In genomic region chr5:134545242-134545629, GRCm38 (mm10) we compare ENCODE assay signal across 16 mouse cellular contexts. TPM values are rescaled to one million over a fixed set of nuclear protein-coding genes. Genes with fewer than 3 reads are reported as not detected.
A peak's percentile ranks its signal among the peaks of the same experiment; 100 is the strongest.
DNase-seq lines count a peak whose midpoint lies in the region; ATAC-seq and TF ChIP-seq lines count a peak whose summit lies in the region.
"Had no signal": no experiment of that assay in that cellular context is flagged by ENCODE, and none has a peak within 500 bp of the region (broad histone marks: within the 10 kb centered on the region; RNA-seq: fewer than 3 reads in every experiment).

No protein-coding gene starts in this region.

- 0 out of 2 replicates have a peak, but pooled peaks have one; percentile 23 for ATAC-seq in common myeloid progenitor, adult 5-6 weeks (replicated peaks; ENCODE audit: low read depth, poor library complexity, severe bottlenecking)
- ATAC-seq: activated CD4-positive, CD25-positive, alpha-beta regulatory T cell, adult 4 months had no signal

- no peak overlapping the region for H3K4me3 ChIP-seq in layer of hippocampus, adult 2 months
- H3K4me3 ChIP-seq: embryonic facial prominence, embryonic 13.5 days; limb, embryonic 10.5 days had no signal

- H3K27ac ChIP-seq in layer of hippocampus, adult 2 months = peak overlapping the region; percentile 59; the same call in 1 of the 2 replicates
- H3K27ac ChIP-seq: embryonic facial prominence, embryonic 13.5 days; hindbrain, embryonic 14.5 days; limb, embryonic 10.5 days had no signal

- DNase-seq in adrenal gland, postnatal 14 days = peak; percentile 26
- no peak for DNase-seq in adrenal gland, adult 18-20 months (ENCODE audit: low spot score in 2 of 2)
- no peak for DNase-seq in layer of hippocampus, adult 2 months (ENCODE audit: low spot score in 2 of 2)
- no peak for DNase-seq in layer of hippocampus, postnatal 14 days (ENCODE audit: low spot score in 2 of 2)
- peak; percentile 17 for DNase-seq in CD4-positive helper T cell, adult 2 months (ENCODE audit: low read depth, low spot score)
- no peak for DNase-seq in urinary bladder, postnatal 25 days (ENCODE audit: low spot score)
- no peak for DNase-seq in layer of hippocampus, adult 11-12 months (ENCODE audit: low spot score)
- DNase-seq: heart, adult 11 months; spleen, adult 18-20 months had no signal

- peak; percentile 71 for TF ChIP-seq CTCF in layer of hippocampus, adult 2 months (conservative IDR thresholded peaks at IDR 0.05)

RNA-seq across cellular contexts. Expression of gene Clip2, which starts 7.0 kb away (rescaled TPM):
- 23.4 and 25.3 TPM in 2 replicates for total RNA-seq in adrenal gland, postnatal 14 days (2021)
- 10 to 100 TPM; 16.7 to 17.7 TPM for total RNA-seq in adrenal gland, adult 18-20 months (2021)
- 10 to 100 TPM; 90.0 to 99.3 TPM for total RNA-seq in layer of hippocampus, adult 2 months (2021)
- total RNA-seq in layer of hippocampus, postnatal 14 days (2021) = 100 to 1,000 TPM; 102 to 103 TPM
- total RNA-seq in common myeloid progenitor, adult 5-6 weeks (2017) = 6.2 and 13.3 TPM in 2 replicates

RNA-seq across cellular contexts. Expression of gene Syna, which starts 14.7 kb away (rescaled TPM):
- not detected in 2 replicates for total RNA-seq in adrenal gland, postnatal 14 days (2021)
- not detected for total RNA-seq in adrenal gland, adult 18-20 months (2021)
- total RNA-seq in layer of hippocampus, adult 2 months (2021) = 1 to 10 TPM; 5.4 to 6.8 TPM
- 1 to 10 TPM; 6.3 to 7.2 TPM for total RNA-seq in layer of hippocampus, postnatal 14 days (2021)
- not detected in 2 replicates for total RNA-seq in common myeloid progenitor, adult 5-6 weeks (2017)
- total RNA-seq: megakaryocyte, adult 5-6 weeks; neutrophil, adult 5-6 weeks had no signal

RNA-seq across cellular contexts. Expression of gene Rfc2, which starts 35.9 kb away (rescaled TPM):
- total RNA-seq in adrenal gland, postnatal 14 days (2021) = 47.2 and 51.2 TPM in 2 replicates
- 10 to 100 TPM; 34.8 to 37.4 TPM for total RNA-seq in adrenal gland, adult 18-20 months (2021)
- total RNA-seq in layer of hippocampus, adult 2 months (2021) = 10 to 100 TPM; 48.1 to 55.6 TPM
- 10 to 100 TPM; 54.9 to 57.7 TPM for total RNA-seq in layer of hippocampus, postnatal 14 days (2021)
- 159 and 183 TPM in 2 replicates for total RNA-seq in common myeloid progenitor, adult 5-6 weeks (2017)

Comparison
In these comparisons a context has a peak if more than half of its experiments do, and no peak if none do; other contexts are left out.
1. DNase-seq: peak in adrenal gland, postnatal 14 days (single experiment) and CD4-positive helper T cell, adult 2 months (single experiment); none in adrenal gland, adult 18-20 months (0 of 2), layer of hippocampus, adult 2 months (0 of 2), layer of hippocampus, postnatal 14 days (0 of 2), urinary bladder, postnatal 25 days (single experiment) and layer of hippocampus, adult 11-12 months (single experiment).